Mouse (Mus musculus) adrenal gland, adult 2 months (tissue): ENCODE measurements around the gene Fbxo33. TPM values are rescaled to one million over a fixed set of nuclear protein-coding genes. Genes with fewer than 3 reads are reported as not detected.
"Not testable (repeated sequence)": the region's sequence is repeated elsewhere in the genome, so short reads cannot be mapped to it uniquely, and the experiment has no call there.

Experiments
- DNase-seq: peaks from one replicate; pipeline ENCODE4 v3.0.0; 2021
- long read RNA-seq: library from polyadenylated mRNA; stranded (forward); transcript quantifications from one replicate; pipeline ENCODE4 v2.0.0, GENCODE M21; 2021
- polyA plus RNA-seq: library from polyadenylated mRNA; depleted of rRNA; stranded (reverse); fragments of >200 nt; gene quantifications from 2 replicates; pipeline ENCODE4 v1.2.3, GENCODE M21; 2012; rRNA removed
- total RNA-seq, 2 experiments: library from RNA; stranded (reverse); gene quantifications; 2 replicates each; pipeline ENCODE4 v1.2.3; 2021

The Fbxo33 gene
- total RNA-seq = 10 to 100 TPM; 41.1 to 46.0 TPM
- polyA plus RNA-seq = 10.4 and 11.3 TPM in 2 replicates
- long read RNA-seq, transcript Fbxo33-201 (4 exons, 3,688 nt) = major isoform, 26 of 28 reads
- long read RNA-seq, partial matches to known transcripts = 1 of 28 reads
- long read RNA-seq, other reads (novel, unspliced or antisense) = 1 of 28 reads

DNA sequence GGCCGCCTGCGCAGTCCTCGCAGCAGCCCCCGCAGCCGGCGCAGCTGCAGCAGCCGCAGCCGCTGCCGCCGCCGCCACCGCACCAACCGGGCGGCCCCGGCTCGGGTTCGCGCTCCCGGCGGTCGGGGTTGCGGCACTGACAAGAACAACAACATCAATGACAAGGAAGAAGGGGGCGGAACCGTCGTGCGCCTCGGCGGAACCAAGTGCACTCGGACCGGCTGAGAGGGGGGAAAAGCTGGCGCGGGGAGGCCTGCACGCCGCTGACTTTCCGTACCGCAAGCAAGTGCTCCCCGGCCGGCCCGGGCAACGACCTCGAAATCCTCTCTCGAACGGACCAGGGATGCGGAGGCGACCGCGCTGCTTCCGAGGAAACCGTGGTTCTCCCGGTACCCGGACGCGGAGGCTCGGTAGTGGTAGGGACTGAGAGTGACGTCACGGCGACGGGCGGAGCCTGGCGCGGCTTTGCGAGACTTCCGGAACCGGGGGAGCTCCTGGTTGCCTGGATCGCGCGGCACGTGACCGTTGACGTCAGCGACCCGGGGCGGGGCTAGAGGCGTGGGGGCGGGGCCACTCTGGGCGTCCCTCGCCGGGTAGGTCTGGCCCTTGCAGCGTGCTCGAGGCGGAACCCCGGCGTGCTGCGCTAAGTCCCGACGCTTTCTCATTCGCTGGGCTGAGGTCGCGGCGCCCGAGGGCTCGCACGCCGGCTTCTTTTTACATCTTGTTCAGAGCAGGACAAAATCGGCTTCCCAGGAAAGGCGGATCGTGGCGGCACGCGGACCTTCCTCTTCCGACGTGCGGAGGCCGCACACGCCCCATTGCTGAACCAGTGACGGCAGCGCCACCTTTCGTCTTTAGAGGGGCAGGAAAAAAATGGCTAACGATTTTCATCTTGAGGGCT is at the start of gene Fbxo33:
Gene Fbxo33, minus strand, starts transcription at position 401 of the 901 bp plus-strand sequence.
- DNase-seq = peak; percentile 98

GRCm38 (mm10) chr12:59265942-59266231 is 46.4 kb upstream of the Fbxo33 start:
- no peak for DNase-seq

DNA sequence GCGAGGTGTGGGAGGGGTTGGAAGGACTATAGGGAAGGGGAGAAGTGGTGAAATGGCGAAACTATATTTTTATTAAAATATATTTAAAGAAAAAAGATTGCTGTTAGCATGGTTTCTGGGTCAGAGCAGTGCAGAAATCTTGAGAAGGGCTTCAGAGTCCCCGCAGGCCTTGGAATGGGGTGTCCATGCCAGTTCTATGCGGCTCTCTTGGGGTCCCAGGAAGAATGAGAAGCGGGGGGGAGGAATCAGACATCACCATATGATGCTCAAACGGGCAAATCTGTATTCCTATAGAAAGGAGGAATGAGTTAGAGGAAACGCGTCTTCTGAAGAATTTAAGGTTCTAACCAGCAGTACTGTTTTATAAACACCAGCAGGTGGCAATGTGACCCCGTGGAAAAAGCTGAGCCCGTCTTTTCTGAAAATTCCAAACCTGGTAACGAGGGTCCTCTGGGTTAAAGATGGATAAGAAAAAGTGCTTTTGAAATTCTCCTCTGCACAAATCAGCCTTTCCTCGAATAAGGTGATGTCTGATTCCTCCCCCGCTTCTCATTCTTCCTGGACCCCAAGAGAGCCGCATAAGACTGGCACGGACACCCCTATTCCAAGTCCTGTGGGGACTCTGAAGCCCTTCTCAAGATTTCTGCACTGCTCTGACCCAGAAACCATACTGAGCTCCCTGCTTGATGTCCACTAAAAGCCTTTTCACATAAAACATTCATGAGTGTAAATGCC is 45.8 kb upstream of the Fbxo33 start:
- DNase-seq = no peak

- no peak for DNase-seq
Observed at GRCm38 (mm10) chr12:59262841-59263240, 43.3 kb upstream of the Fbxo33 start.

DNA sequence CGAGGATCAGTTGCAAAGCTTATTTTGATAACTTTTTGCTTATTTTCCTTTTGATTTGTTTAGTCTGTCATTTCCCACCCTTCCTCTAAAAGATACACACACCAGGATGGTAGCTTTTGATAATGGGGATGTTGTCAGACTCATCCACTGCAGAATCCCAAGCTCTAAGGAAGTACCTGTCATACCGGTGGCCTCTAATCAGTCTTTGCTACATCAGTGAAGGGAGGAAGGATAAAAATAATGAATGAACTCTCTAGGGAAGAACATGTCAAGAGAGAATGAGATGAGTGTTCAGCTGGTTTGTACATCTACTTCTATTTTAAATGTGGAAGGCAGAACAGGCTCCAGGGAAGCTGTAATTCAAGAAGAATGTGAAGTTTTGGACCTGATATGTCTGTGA is 41.3 kb upstream of the Fbxo33 start:
- DNase-seq = no peak

- DNase-seq = no peak
Observed at GRCm38 (mm10) chr12:59260362-59260761, 40.8 kb upstream of the Fbxo33 start.

GRCm38 (mm10) chr12:59259015-59259414 is 39.5 kb upstream of the Fbxo33 start:
- no peak for DNase-seq

DNA sequence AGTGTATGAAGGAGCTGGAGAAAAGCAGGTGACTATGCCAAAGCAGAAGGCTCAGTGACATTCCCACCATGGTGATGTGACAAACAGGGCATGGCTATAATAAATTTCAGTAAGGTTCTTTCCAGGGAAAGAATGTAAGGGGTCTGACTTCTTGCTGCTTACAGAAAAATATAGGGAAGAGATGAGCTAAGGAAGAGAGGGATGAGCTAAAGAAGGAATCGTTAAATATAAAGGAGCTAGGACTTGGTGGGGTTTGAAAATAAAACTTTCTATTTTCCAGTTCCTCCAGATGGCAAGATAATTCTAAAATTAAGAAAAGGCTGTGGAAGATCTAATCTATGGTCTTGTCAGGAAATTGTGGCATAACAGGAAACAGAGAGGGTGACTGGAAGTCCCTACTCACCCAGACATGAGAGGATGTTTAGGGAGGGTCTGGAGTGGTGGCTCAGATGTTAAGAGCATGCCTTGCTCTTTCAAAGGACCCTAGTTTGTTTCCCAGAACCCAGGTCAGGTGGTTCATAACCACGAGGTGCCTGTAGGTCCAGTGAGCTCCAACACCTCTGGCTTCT is 30.8 kb upstream of the Fbxo33 start:
- DNase-seq = no peak

DNA sequence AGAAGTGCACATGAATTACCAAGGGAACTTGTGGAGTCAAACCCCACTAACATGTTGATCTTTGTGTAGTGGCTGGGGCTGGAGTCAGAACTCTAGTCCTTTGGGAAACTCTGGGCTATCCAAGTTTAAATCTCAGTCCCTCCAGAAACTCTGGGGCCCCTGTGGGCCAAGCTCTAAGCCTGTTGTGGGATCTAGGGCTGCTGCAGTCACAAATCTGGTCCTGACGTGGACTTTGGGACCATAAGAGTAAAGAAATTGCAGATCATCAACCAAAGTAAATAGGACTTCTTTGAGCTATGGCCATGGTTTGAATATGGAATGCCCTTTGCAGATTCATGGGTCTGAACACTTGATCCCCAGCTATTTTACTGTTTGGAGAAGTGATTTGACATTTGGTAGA is 29.4 kb upstream of the Fbxo33 start:
- no peak for DNase-seq

DNA sequence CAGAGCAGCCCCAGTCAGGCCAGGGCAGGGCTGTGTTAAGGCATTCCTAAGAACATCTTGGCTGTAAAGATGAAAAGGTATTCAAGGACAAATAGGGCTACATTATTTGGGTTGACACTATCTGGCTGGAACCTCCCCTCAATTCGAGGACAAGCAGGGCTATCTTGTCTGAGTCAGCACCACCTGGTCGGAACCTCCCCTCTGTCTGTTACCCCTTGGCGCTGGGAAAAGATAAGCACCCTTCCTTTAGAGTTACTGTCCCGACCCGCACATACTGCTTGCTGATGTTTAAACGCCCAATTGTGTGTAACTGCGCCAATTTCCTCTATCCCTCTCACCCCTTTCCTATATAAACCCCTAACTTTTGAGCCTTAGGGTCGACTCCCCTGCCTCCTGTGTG is 21.5 kb upstream of the Fbxo33 start:
- DNase-seq = not testable (repeated sequence)

- no peak for DNase-seq
Observed at GRCm38 (mm10) chr12:59238434-59238833, 18.9 kb upstream of the Fbxo33 start.

GRCm38 (mm10) chr12:59228401-59228800 is 8.9 kb upstream of the Fbxo33 start:
- no peak for DNase-seq

- DNase-seq = peak; percentile 69
Observed at GRCm38 (mm10) chr12:59218640-59219321, 744 bp downstream of the Fbxo33 start.

GRCm38 (mm10) chr12:59217331-59217730 is 2.2 kb downstream of the Fbxo33 start:
- DNase-seq = no peak

GRCm38 (mm10) chr12:59216676-59217266 is 2.8 kb downstream of the Fbxo33 start:
- no peak for DNase-seq

DNA sequence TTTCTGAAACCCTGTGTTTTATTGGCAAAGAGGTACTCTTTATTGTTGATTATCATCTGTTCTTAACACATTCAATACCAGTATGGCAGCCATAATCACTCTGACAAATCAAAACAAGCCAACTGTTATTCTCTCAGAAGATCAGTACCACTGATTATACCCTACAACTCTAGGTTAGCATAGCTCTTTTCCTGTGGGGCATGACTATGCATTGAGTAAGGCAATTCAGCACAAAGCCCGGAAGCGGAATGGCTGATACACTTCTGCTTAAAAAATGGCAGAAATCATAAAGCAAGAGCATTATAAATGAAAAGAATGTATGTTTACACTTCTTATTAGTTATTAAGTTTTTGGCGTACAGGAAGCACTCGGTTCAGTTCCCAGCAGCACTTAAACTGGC is 3.3 kb downstream of the Fbxo33 start:
- DNase-seq = no peak

- no peak for DNase-seq
Observed at GRCm38 (mm10) chr12:59207814-59208213, 11.7 kb downstream of the Fbxo33 start.

- no peak for DNase-seq
Observed at GRCm38 (mm10) chr12:59207000-59207390, 12.5 kb downstream of the Fbxo33 start.

- DNase-seq = no peak
Observed at GRCm38 (mm10) chr12:59206208-59206999, 13.1 kb downstream of the Fbxo33 start.

DNA sequence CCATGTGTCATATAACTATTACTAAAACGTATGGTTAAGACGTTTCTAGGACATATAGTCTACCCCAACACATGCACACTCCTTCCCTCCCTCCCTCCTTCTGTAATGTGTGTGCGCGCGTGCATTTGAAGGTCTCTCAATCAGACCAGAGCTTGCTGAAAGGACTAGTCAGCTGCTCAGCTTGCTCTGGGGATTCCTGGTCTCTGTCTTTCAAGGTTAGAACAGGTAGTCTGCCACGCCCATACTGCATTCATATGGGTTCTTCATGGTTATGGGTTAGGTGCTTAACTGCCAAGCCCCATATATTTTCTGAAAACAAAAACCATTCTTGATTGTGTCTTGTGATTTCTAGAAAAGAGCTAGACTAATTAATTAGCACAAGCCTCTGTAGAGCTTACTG is 14.0 kb downstream of the Fbxo33 start:
- DNase-seq = no peak

- DNase-seq = peak; percentile 14
Observed at GRCm38 (mm10) chr12:59199361-59199760, 20.2 kb downstream of the Fbxo33 start.
